Mouse (Mus musculus) kidney, postnatal 0 days (tissue): ENCODE results near the gene Apobec1. TPM values are rescaled to one million over a fixed set of nuclear protein-coding genes. Genes with fewer than 3 reads are reported as not detected.

ENCODE experiments used
- ATAC-seq: fragments of 200-750 bp; cut with Nextera tagmentation; replicated peaks from 2 replicates; pipeline ENCODE4 v1.8.0; 2017; ENCODE audit warnings: low read depth, moderate number of reproducible peaks, moderate TSS enrichment, moderate library complexity; ENCODE audit not compliant: low FRiP score
- DNase-seq: peaks from one replicate; pipeline ENCODE4 v3.0.0-alpha.2; 2016; ENCODE audit warnings: low spot score
- H3K27ac ChIP-seq: fragments of 300-500 bp; sonication (generic); 2 replicates; pipeline ENCODE4 v1.5.1; 2014; ENCODE audit warnings: mild to moderate bottlenecking
- H3K27me3 ChIP-seq: fragments of 300-500 bp; sonication (generic); 2 replicates; pipeline ENCODE4 v1.6.1; 2014; ENCODE audit warnings: low read length, mixed read lengths; ENCODE audit not compliant: insufficient read depth
- H3K36me3 ChIP-seq: fragments of 300-500 bp; sonication (generic); 2 replicates; pipeline ENCODE4 v1.6.1; 2014; ENCODE audit warnings: low read length, mixed read lengths; ENCODE audit not compliant: insufficient read depth
- H3K4me1 ChIP-seq: fragments of 300-500 bp; sonication (generic); replicated peaks from 2 replicates; pipeline ENCODE4 v1.6.1; 2014; ENCODE audit warnings: antibody characterized with exemption, low read length, mixed read lengths; ENCODE audit not compliant: insufficient read depth
- H3K4me2 ChIP-seq: fragments of 300-500 bp; sonication (generic); 2 replicates; pipeline ENCODE4 v1.6.1; 2014; ENCODE audit warnings: mild to moderate bottlenecking, low read length, moderate library complexity, mixed read lengths
- H3K4me3 ChIP-seq: fragments of 300-500 bp; sonication (generic); replicated peaks from 2 replicates; pipeline ENCODE4 v1.5.1; 2014; ENCODE audit warnings: low read depth, low read length
- H3K9ac ChIP-seq: fragments of 300-500 bp; sonication (generic); 2 replicates; pipeline ENCODE4 v1.6.1; 2014; ENCODE audit warnings: low read depth, low read length
- H3K9me3 ChIP-seq: fragments of 300-500 bp; sonication (generic); replicated peaks from 2 replicates; pipeline ENCODE4 v1.6.1; 2016; ENCODE audit warnings: low read length, inconsistent platforms, mixed read lengths
- CTCF ChIP-seq: IDR thresholded peaks from 2 replicates; pipeline ENCODE4 v1.5.1; 2016; ENCODE audit warnings: antibody characterized with exemption, low read depth, mild to moderate bottlenecking, moderate library complexity
- WGBS: fragments of 180-500 bp; shearing (Covaris S2); extraction: QIAGEN DNeasy Blood & Tissue Kit; methylation state at CpG from one replicate; pipeline ENCODE4 v1.1.7; 2014; 5-methylcytosine and 5-hydroxymethylcytosine counted together
- polyA plus RNA-seq: library from polyadenylated mRNA; unstranded; fragments of >200 nt; fragmentation: Nextera tagmentation; extraction: Ambion mirVana; gene quantifications from 2 replicates; pipeline ENCODE4 v1.2.1, GENCODE M21; 2015

Apobec1 gene
- polyA plus RNA-seq, 1 experiment from 2014 or later: 3.6 TPM

DNA sequence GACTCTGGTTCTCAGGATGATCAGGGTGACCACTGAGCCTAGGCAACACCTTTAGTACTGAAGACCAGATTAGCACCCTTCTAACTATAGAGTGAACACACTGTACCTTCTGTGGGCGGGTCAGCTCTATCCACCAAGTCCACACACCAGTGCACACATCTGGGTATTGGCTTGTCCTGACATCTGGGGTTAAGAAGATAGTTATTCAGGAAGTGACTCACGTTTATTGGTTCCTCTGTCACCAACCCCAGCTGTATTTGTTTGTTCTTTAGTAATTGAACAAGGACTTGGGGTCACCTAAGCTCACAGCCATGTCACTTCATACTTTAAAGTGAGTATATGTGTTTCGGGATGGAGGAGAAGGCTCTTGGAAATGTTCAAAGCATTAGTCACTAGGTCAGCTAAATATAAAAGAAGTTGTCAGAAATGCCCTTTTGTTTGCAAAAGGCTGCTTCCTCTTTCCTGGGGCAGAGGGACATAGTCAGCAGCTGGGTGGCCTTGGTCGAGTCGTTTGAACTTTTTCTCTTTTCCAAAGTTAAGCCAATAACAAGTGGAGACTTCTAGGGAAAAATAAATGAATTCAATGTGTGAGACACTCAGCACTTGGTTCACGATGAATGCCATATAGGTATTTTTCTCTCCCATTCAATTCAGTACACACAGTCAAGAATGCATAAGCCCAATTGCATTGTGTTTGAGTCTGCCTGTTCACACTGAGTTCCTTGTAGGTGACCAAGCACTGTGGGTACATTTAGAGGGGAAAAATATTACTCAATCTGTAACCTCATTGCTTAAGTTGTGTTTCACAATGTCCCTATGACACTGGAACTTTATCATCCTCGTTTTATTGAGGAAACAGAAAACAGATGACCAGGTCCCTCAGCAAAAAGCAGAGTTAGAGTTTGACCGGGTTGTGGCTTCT lies 31.3 kb downstream of the Apobec1 start:
- Histone ChIP-seq H3K27me3 (no peaks in the 10 kb centered on the region), H3K9ac (no peak overlapping the region), H3K4me1 (no peaks in the 10 kb centered on the region), H3K27ac (no peak overlapping the region), H3K4me3 (no peak overlapping the region), H3K36me3 (no peaks in the 10 kb centered on the region), H3K4me2 (no peak overlapping the region), H3K9me3 (no peaks in the 10 kb centered on the region)
- no peak for TF ChIP-seq CTCF
- DNase-seq: no peak
- WGBS: 47% methylated on average over 8 of the region's 8 CpGs
- 0 out of 2 replicates have a peak, but pooled peaks have one; percentile 43 for ATAC-seq

DNA sequence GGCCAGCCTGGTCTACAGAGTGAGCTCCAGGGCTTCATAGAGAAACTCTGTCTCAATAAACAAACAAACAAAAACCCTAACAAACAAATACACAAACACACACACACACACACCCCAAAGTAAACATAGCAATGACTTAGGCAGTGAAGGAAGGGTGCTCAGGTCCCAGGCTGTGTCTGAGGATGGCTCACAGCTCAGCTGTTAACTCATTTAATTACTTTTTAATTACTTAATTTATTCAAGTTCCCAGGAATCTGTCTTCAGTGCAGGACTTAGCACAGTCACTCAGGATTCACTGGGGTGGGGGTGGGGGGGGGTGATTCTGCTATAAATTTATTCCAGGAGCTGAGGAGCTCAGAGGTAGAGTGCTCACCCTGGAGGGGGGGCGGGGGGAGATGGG lies 32.5 kb downstream of the Apobec1 start:
- Histone ChIP-seq H3K27ac (no peak overlapping the region), H3K4me2 (no peak overlapping the region), H3K4me3 (no peak overlapping the region), H3K27me3 (no peaks in the 10 kb centered on the region), H3K9me3 (no peaks in the 10 kb centered on the region), H3K9ac (no peak overlapping the region), H3K36me3 (no peaks in the 10 kb centered on the region), H3K4me1 (no peaks in the 10 kb centered on the region)
- TF ChIP-seq CTCF: no peak
- DNase-seq (no peak), ATAC-seq (no peak)
- 50% methylated on average over 1 of the region's 1 CpGs for WGBS

DNA sequence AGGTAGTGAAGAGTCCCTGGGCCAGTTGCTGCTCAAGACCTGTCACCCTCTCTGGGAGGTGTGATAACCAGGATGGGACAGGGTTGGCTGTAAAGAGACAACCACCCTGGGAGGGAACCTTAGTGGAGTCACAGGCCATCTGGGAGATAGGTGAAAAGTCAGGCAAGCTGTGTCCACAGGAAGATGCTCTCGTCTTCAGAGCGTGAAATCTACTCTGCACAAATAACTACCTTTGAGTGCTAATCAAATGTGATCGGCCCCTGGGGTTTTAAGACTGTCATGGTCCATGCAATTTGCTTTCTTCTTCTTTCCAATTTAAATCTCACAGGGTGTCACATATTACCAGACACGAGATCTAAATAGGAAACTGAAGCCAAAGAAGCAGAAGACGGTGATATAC lies 33.1 kb downstream of the Apobec1 start:
- DNase-seq (no peak), ATAC-seq (no peak)
- no peak for TF ChIP-seq CTCF
- no peaks in the 10 kb centered on the region for H3K4me1 ChIP-seq
- H3K4me3 ChIP-seq: no peak overlapping the region
- H3K4me2 ChIP-seq: no peak overlapping the region
- H3K36me3 ChIP-seq: no peaks in the 10 kb centered on the region
- no peaks in the 10 kb centered on the region for H3K27me3 ChIP-seq
- no peaks in the 10 kb centered on the region for H3K9me3 ChIP-seq
- H3K27ac ChIP-seq: no peak overlapping the region
- H3K9ac ChIP-seq: no peak overlapping the region
- WGBS: 65% methylated on average over 5 of the region's 5 CpGs

DNA sequence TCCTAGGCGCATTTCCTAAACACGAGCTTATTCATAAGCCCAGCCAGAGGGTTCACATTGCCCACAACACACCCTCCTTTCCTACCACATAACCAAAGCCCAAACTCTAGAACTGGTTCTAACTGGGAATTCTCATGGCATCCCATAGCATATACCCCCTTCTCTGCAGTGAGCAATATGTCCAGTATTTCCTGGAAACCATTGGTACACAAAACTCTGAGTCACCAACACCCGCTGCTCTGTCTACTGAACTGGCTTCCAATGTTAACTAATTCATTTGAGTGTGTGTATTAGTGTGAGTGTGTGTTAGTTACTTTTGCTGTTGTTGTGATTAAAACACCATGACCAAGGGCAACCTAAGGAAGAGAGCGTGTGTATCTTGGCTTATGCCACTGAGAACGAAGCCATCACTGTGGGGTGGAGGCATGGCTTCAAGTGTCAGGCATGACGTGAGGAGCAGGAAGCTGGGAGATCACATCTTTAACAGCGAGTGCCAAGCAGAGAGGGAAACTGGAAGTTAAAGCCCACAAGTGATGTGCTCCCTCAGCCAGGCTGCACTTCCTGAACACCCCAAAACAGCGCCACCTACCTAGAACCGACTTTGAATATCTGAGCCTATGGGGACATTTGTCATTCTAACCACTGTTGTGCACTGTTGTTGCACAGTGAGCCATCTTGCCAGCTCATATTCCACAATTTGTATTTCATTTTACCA lies 37.0 kb downstream of the Apobec1 start:
- ATAC-seq (no peak), DNase-seq (no peak)
- Histone ChIP-seq H3K27ac (no peak overlapping the region), H3K9ac (no peak overlapping the region), H3K27me3 (no peaks in the 10 kb centered on the region), H3K9me3 (no peaks in the 10 kb centered on the region), H3K36me3 (no peaks in the 10 kb centered on the region), H3K4me2 (no peak overlapping the region), H3K4me1 (no peaks in the 10 kb centered on the region), H3K4me3 (no peak overlapping the region)
- 88% methylated on average over 9 of the region's 9 CpGs for WGBS
- TF ChIP-seq CTCF: no peak

DNA sequence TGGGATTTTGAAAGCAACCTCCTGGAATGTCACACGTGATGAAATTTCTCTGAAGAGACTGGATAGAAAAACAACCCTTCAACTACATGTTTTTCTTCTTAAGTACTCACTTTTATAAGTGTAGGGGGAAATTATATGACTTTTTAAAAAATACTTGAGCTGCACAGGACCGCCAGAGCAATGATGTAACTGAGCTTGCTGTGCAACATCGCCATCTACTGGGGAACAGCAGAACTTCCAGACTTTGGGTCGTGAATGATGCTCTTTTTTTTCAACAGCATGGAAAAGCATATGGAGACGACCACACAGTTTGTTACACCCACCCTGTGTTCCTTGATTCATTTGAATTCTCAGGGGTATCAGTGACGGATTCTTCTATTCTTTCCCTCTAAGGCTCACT lies 39.8 kb downstream of the Apobec1 start:
- Histone ChIP-seq H3K4me2 (no peak overlapping the region), H3K36me3 (no peaks in the 10 kb centered on the region), H3K9me3 (no peaks in the 10 kb centered on the region), H3K27ac (no peak overlapping the region), H3K27me3 (no peaks in the 10 kb centered on the region), H3K4me1 (no peaks in the 10 kb centered on the region), H3K9ac (no peak overlapping the region), H3K4me3 (no peak overlapping the region)
- no peak for ATAC-seq
- peak; percentile 90 for TF ChIP-seq CTCF
- DNase-seq: peak; percentile 80
- WGBS: 1% methylated on average over 6 of the region's 6 CpGs

DNA sequence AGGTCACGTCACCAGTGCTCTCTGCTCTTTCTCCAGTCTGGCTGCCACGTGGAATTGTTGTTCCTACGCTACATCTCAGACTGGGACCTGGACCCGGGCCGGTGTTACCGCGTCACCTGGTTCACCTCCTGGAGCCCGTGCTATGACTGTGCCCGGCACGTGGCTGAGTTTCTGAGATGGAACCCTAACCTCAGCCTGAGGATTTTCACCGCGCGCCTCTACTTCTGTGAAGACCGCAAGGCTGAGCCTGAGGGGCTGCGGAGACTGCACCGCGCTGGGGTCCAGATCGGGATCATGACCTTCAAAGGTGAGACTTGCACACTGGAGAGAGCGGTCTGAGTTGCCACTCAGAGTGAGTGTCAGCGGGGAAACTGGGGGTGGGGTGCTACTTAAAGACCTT lies 41.2 kb downstream of the Apobec1 start:
- TF ChIP-seq CTCF: no peak
- DNase-seq: no peak
- 85% methylated on average over 20 of the region's 20 CpGs for WGBS

More for the DNA sequence above, 41.2 kb downstream of the Apobec1 start:
- Histone ChIP-seq H3K9ac (no peak overlapping the region), H3K36me3 (no peaks in the 10 kb centered on the region), H3K27me3 (no peaks in the 10 kb centered on the region), H3K27ac (no peak overlapping the region), H3K4me3 (no peak overlapping the region), H3K9me3 (no peaks in the 10 kb centered on the region), H3K4me1 (no peaks in the 10 kb centered on the region), H3K4me2 (no peak overlapping the region)
- peak; percentile 38; the same call in 1 of the 2 replicates for ATAC-seq
